Mouse (Mus musculus) liver, postnatal 0 days (tissue): ENCODE results near the gene Kif14.

Experiments used
- CTCF ChIP-seq: sonication (generic); IDR thresholded peaks from 2 replicates; pipeline ENCODE4 v1.5.1; 2016; ENCODE audit warnings: antibody characterized with exemption, low read depth
- EP300 ChIP-seq: IDR thresholded peaks from 2 replicates; pipeline ENCODE4 v1.6.1; 2016; ENCODE audit warnings: antibody characterized with exemption, low read depth, mild to moderate bottlenecking

- TF ChIP-seq EP300 (no peak), CTCF (no peak)
These were observed 105.4 kb downstream of the Kif14 start for GRCm38 (mm10) chr1:136571530-136571929.
